Mouse (Mus musculus): ENCODE results near the gene Mdm2. TPM values are rescaled to one million over a fixed set of nuclear protein-coding genes. Genes with fewer than 3 reads are reported as not detected.

Gene Mdm2
- total and polyA plus RNA-seq, 3 experiments: 79.8 to 136 (median 112) TPM

DNA sequence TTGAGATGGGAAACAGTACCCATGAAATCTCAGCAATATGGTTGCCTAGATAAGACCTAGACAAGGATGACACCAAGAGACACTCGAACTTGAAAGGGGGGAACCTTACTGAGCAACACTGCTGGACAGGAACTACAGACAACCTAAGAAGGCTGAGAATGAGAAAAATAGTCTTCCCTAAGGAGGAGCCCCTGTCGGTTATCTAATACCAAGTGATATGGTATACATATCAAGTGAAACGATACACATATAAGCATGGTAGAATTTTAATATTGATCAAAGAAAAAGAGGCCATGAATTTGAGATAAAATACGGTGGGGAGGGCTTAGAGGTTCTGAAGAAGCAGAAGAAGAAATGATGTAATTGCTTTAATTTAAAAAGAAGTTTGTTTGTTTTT, 58.2 kb downstream of the Mdm2 start:
- Histone ChIP-seq H3K9ac (ENCODE audit: insufficient read depth, low read depth) (no peak overlapping the region), H3K9me3 (replicated peaks; ENCODE audit: low read length) (no peaks in the 10 kb centered on the region), H3K27me3 (replicated peaks) (no peaks in the 10 kb centered on the region), H3K4me1 (ENCODE audit: control insufficient read depth in 1 of 2, insufficient read depth in 2 of 2) (peaks cover 1 to 22% of the 10 kb centered on the region in 2 experiments; a peak in 3 of 4 replicates), H3K79me2 (replicated peaks; ENCODE audit: control insufficient read depth, extremely low read depth, insufficient read depth, poor library complexity, severe bottlenecking) (no peaks in the 10 kb centered on the region), H3K4me3 (replicated peaks in 1 of 3; ENCODE audit: low read depth in 2 of 3, low read length in 2 of 3, poor library complexity in 1 of 3) (no peak overlapping the region), H3K36me3 (replicated peaks in 1 of 2; ENCODE audit: control insufficient read depth in 1 of 2, insufficient read depth in 1 of 2, low read length in 1 of 2) (no peaks in the 10 kb centered on the region), H3K4me2 (ENCODE audit: insufficient read depth, low read depth, poor library complexity, severe bottlenecking) (no peak overlapping the region), H3K27ac (ENCODE audit: insufficient read depth, low read depth) (no peak overlapping the region)
- no peak for TF ChIP-seq CTCF (conservative IDR thresholded peaks at IDR 0.05 in 1 of 2, IDR thresholded peaks at IDR 0.05 in 1 of 2; ENCODE audit: low read depth in 2 of 2, low read length in 2 of 2)
- TF ChIP-seq NELFE (IDR thresholded peaks at IDR 0.05; ENCODE audit: low read depth, low read length): no peak
- no peak for TF ChIP-seq IRF4 (IDR thresholded peaks at IDR 0.05; ENCODE audit: low read depth, low read length)
- TF ChIP-seq ETS1 (conservative IDR thresholded peaks at IDR 0.05; ENCODE audit: low read depth, low read length): no peak
- no peak for TF ChIP-seq HCFC1 (IDR thresholded peaks at IDR 0.05; ENCODE audit: low read depth, low read length)
- TF ChIP-seq SIN3A (IDR thresholded peaks at IDR 0.05; ENCODE audit: low read length): no peak
- TF ChIP-seq CHD1 (IDR thresholded peaks at IDR 0.05; ENCODE audit: low read depth, low read length): no peak
- no peak for TF ChIP-seq ZKSCAN1 (IDR thresholded peaks at IDR 0.05; ENCODE audit: borderline replicate concordance, low read depth, low read length)
- TF ChIP-seq ZC3H11A (IDR thresholded peaks at IDR 0.05; ENCODE audit: low read depth, low read length): no peak
- no peak for TF ChIP-seq POLR2A (IDR thresholded peaks at IDR 0.05; ENCODE audit: low read depth, low read length)
- TF ChIP-seq TCF12 (IDR thresholded peaks at IDR 0.05; ENCODE audit: low read depth, low read length): no peak
- no peak for TF ChIP-seq MYC (IDR thresholded peaks at IDR 0.05; ENCODE audit: low read depth, low read length)
- no peak for TF ChIP-seq GABPA (IDR thresholded peaks at IDR 0.05; ENCODE audit: insufficient replicate concordance, low read depth, low read length)
- TF ChIP-seq MAFK (IDR thresholded peaks at IDR 0.05; ENCODE audit: insufficient replicate concordance, low read length): no peak
- no peak for TF ChIP-seq RAD21 (IDR thresholded peaks at IDR 0.05; ENCODE audit: low read depth, low read length)
- TF ChIP-seq ZNF384 (IDR thresholded peaks at IDR 0.05; ENCODE audit: low read depth, low read length): no peak
- TF ChIP-seq TBP (conservative IDR thresholded peaks at IDR 0.05; ENCODE audit: low read depth, low read length): no peak
- in situ Hi-C loops (cut with MboI; ENCODE audit: low pct_ligation_motif_present, low pct_unique_long_range_greater_than_20kb, low sequenced_read_pairs): no loop called here
- dilution Hi-C loops (cut with MboI; ENCODE audit: extremely low pct_ligation_motif_present, extremely low pct_unique_long_range_greater_than_20kb, low sequenced_read_pairs): no loop called here
- DNase-seq (ENCODE audit: extremely low read depth): no peak

GRCm38 (mm10) chr10:117651587-117652377, 58.8 kb downstream of the Mdm2 start:
- Histone ChIP-seq H3K4me3 (replicated peaks in 1 of 3; ENCODE audit: low read depth in 2 of 3, low read length in 2 of 3, poor library complexity in 1 of 3) (no peak overlapping the region), H3K4me1 (ENCODE audit: control insufficient read depth in 1 of 2, insufficient read depth in 2 of 2) (peaks cover 3 to 27% of the 10 kb centered on the region in 2 experiments; a peak in 3 of 4 replicates), H3K27ac (ENCODE audit: insufficient read depth, low read depth) (no peak overlapping the region), H3K79me2 (replicated peaks; ENCODE audit: control insufficient read depth, extremely low read depth, insufficient read depth, poor library complexity, severe bottlenecking) (no peaks in the 10 kb centered on the region), H3K4me2 (ENCODE audit: insufficient read depth, low read depth, poor library complexity, severe bottlenecking) (0 out of 2 replicates have a peak overlapping the region, but pooled peaks have one; percentile 8), H3K36me3 (replicated peaks in 1 of 2; ENCODE audit: control insufficient read depth in 1 of 2, insufficient read depth in 1 of 2, low read length in 1 of 2) (no peaks in the 10 kb centered on the region), H3K27me3 (replicated peaks) (no peaks in the 10 kb centered on the region), H3K9me3 (replicated peaks; ENCODE audit: low read length) (no peaks in the 10 kb centered on the region), H3K9ac (ENCODE audit: insufficient read depth, low read depth) (no peak overlapping the region)
- dilution Hi-C loops (cut with MboI; ENCODE audit: extremely low pct_ligation_motif_present, extremely low pct_unique_long_range_greater_than_20kb, low sequenced_read_pairs): no loop called here
- in situ Hi-C loops (cut with MboI; ENCODE audit: low pct_ligation_motif_present, low pct_unique_long_range_greater_than_20kb, low sequenced_read_pairs): no loop called here
- TF ChIP-seq ZMIZ1 (IDR thresholded peaks at IDR 0.05; ENCODE audit: low read depth, low read length) (no peak), TBP (conservative IDR thresholded peaks at IDR 0.05; ENCODE audit: low read depth, low read length) (no peak), RCOR1 (conservative IDR thresholded peaks at IDR 0.05; ENCODE audit: low read depth, low read length) (no peak), MXI1 (IDR thresholded peaks at IDR 0.05; ENCODE audit: low read depth, low read length) (no peak), ETS1 (conservative IDR thresholded peaks at IDR 0.05; ENCODE audit: low read depth, low read length) (no peak), IRF4 (IDR thresholded peaks at IDR 0.05; ENCODE audit: low read depth, low read length) (no peak), UBTF (IDR thresholded peaks at IDR 0.05; ENCODE audit: low read depth, low read length) (no peak), EP300 (IDR thresholded peaks at IDR 0.05; ENCODE audit: low read length) (no peak), CHD1 (IDR thresholded peaks at IDR 0.05; ENCODE audit: low read depth, low read length) (no peak), JUND (conservative IDR thresholded peaks at IDR 0.05; ENCODE audit: low read depth, low read length) (no peak), RAD21 (IDR thresholded peaks at IDR 0.05; ENCODE audit: low read depth, low read length) (no peak; the same call in none of the 2 replicates), CTCF (conservative IDR thresholded peaks at IDR 0.05 in 1 of 2, IDR thresholded peaks at IDR 0.05 in 1 of 2; ENCODE audit: low read depth in 2 of 2, low read length in 2 of 2) (no peak), SIN3A (IDR thresholded peaks at IDR 0.05; ENCODE audit: low read length) (no peak), GABPA (IDR thresholded peaks at IDR 0.05; ENCODE audit: insufficient replicate concordance, low read depth, low read length) (no peak)
- peak; percentile 63 for DNase-seq (ENCODE audit: extremely low read depth)
